In the genomic region with DNA sequence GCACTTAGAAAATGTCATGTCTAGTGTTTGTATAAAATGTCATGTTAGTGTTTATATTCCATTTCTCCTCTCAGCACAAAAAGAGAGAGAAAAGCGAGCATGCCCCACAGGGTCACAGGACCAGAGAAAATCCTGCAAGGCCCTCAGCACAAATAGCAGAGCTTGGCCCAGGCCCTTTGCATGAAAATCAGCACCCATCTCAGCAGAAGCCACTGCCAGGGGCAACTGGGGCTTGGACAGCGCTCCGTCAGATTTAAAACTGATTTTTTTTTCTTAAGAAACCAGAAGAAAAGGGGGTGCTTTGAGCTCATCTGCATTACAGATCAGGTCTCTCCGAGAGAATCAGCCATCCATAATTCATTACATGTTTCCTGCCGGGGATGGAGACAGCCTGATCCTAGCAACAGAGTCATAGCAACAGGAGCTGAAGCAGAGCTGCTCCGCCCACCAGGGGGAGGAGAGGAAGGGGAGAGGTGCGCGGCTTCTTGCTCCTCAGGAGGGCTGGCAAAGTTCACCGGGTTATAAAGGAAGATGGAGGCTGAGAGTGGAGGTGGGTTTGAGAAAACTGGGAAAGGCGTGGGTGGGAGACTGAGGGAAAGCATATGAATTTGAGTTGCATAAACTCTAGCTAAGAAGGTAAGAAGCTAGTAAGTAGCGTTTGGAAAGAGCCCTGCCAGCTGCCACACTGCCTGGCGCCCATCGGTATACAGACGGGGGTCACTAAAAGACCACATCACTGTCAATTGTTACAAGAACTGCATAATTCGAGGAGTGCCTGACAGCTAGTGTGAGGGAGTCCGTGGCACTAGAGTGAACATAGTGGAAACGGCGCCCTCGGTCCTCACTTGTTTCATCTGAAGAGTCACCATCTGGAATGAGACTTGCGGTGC, we compare ENCODE assay signal across 8 mouse cellular contexts.
DNase-seq lines count a peak whose midpoint lies in the region; ATAC-seq and TF ChIP-seq lines count a peak whose summit lies in the region.

No protein-coding gene starts in this region.

- no peaks in the 10 kb centered on the region for H3K27me3 ChIP-seq in embryonic facial prominence, embryonic 12.5 days
- no peaks in the 10 kb centered on the region for H3K27me3 ChIP-seq in intestine, embryonic 15.5 days (replicated peaks)
- no peaks in the 10 kb centered on the region for H3K27me3 ChIP-seq in limb, embryonic 15.5 days
- no peaks in the 10 kb centered on the region for H3K27me3 ChIP-seq in stomach, embryonic 14.5 days (ENCODE audit: control insufficient read depth, insufficient read depth, low read length)
- H3K27me3 ChIP-seq in kidney, adult 2 months (replicated peaks; ENCODE audit: control insufficient read depth, insufficient read depth, low read length) = no peaks in the 10 kb centered on the region

- no peak for TF ChIP-seq CTCF in kidney, adult 2 months (conservative IDR thresholded peaks at IDR 0.05; ENCODE audit: insufficient read depth, insufficient read length, low read depth, low read length)

- peaks cover 28% of the 10 kb centered on the region for H3K4me1 ChIP-seq in embryonic facial prominence, embryonic 12.5 days
- H3K4me1 ChIP-seq in intestine, embryonic 15.5 days (replicated peaks) = no peaks in the 10 kb centered on the region
- H3K4me1 ChIP-seq in limb, embryonic 15.5 days = peaks cover 16% of the 10 kb centered on the region; the same call in 1 of the 2 replicates
- H3K4me1 ChIP-seq in stomach, embryonic 14.5 days (ENCODE audit: control insufficient read depth, insufficient read depth, low read length) = peaks cover 4% of the 10 kb centered on the region; the same call in 1 of the 2 replicates
- no peaks in the 10 kb centered on the region for H3K4me1 ChIP-seq in kidney, adult 2 months (ENCODE audit: control insufficient read depth, insufficient read depth, low read length)

- WGBS in embryonic facial prominence, embryonic 12.5 days = 23% methylated on average over 20 of the region's 20 CpGs
- WGBS in intestine, embryonic 15.5 days = 28% methylated on average over 20 of the region's 20 CpGs
- WGBS in limb, embryonic 15.5 days = 28% methylated on average over 20 of the region's 20 CpGs
- 25% methylated on average over 20 of the region's 20 CpGs for WGBS in stomach, embryonic 14.5 days
- 29% methylated on average over 20 of the region's 20 CpGs for WGBS in kidney, adult 2 months

- H3K4me3 ChIP-seq in embryonic facial prominence, embryonic 12.5 days = no peak overlapping the region
- no peak overlapping the region for H3K4me3 ChIP-seq in intestine, embryonic 15.5 days (replicated peaks)
- no peak overlapping the region for H3K4me3 ChIP-seq in limb, embryonic 15.5 days
- no peak overlapping the region for H3K4me3 ChIP-seq in stomach, embryonic 14.5 days (ENCODE audit: low read depth, low read length)
- no peak overlapping the region for H3K4me3 ChIP-seq in kidney, adult 2 months (ENCODE audit: insufficient read depth, low read depth, low read length)

- no peak for DNase-seq in cerebellum, postnatal 36 days
- DNase-seq in ovary, postnatal 14 days (ENCODE audit: low spot score) = no peak
- no peak for DNase-seq in kidney, adult 2 months

- ATAC-seq in cerebellum, adult (ENCODE audit: insufficient number of reproducible peaks, low FRiP score, low TSS enrichment) = peak; percentile 69; the same call in 1 of the 2 replicates
- peak; percentile 66; the same call in 1 of the 2 replicates for ATAC-seq in embryonic facial prominence, embryonic 12.5 days (ENCODE audit: insufficient number of reproducible peaks, insufficient read depth, low FRiP score, low TSS enrichment)
- 0 out of 2 replicates have a peak, but pooled peaks have one; percentile 49 for ATAC-seq in intestine, embryonic 15.5 days
- ATAC-seq in limb, embryonic 15.5 days (ENCODE audit: insufficient number of reproducible peaks, low FRiP score, low TSS enrichment, low read depth) = no peak
- ATAC-seq in stomach, embryonic 14.5 days (ENCODE audit: insufficient number of reproducible peaks, insufficient read depth, low FRiP score, low read depth) = peak; percentile 59; the same call in 1 of the 2 replicates

- no peak for TF ChIP-seq POLR2A in kidney, adult 2 months (IDR thresholded peaks at IDR 0.05; ENCODE audit: low read depth, low read length)

- no peak overlapping the region for H3K9ac ChIP-seq in embryonic facial prominence, embryonic 12.5 days
- no peak overlapping the region for H3K9ac ChIP-seq in intestine, embryonic 15.5 days
- H3K9ac ChIP-seq in limb, embryonic 15.5 days = 0 out of 2 replicates have a peak overlapping the region, but pooled peaks have one; percentile 10
- no peak overlapping the region for H3K9ac ChIP-seq in stomach, embryonic 14.5 days (replicated peaks; ENCODE audit: low read depth, low read length)

- no peaks in the 10 kb centered on the region for H3K9me3 ChIP-seq in embryonic facial prominence, embryonic 12.5 days
- H3K9me3 ChIP-seq in intestine, embryonic 15.5 days = no peaks in the 10 kb centered on the region
- H3K9me3 ChIP-seq in limb, embryonic 15.5 days = no peaks in the 10 kb centered on the region
- no peaks in the 10 kb centered on the region for H3K9me3 ChIP-seq in stomach, embryonic 14.5 days (ENCODE audit: control insufficient read depth, low read depth, low read length)

- no peaks in the 10 kb centered on the region for H3K36me3 ChIP-seq in embryonic facial prominence, embryonic 12.5 days
- H3K36me3 ChIP-seq in intestine, embryonic 15.5 days = no peaks in the 10 kb centered on the region
- no peaks in the 10 kb centered on the region for H3K36me3 ChIP-seq in limb, embryonic 15.5 days
- H3K36me3 ChIP-seq in stomach, embryonic 14.5 days (ENCODE audit: control insufficient read depth, insufficient read depth, low read length) = no peaks in the 10 kb centered on the region
- H3K36me3 ChIP-seq in kidney, adult 2 months (ENCODE audit: control insufficient read depth, insufficient read depth, low read length) = no peaks in the 10 kb centered on the region

- peak overlapping the region; percentile 37 for H3K4me2 ChIP-seq in embryonic facial prominence, embryonic 12.5 days (replicated peaks)
- no peak overlapping the region; the same call in 1 of the 2 replicates for H3K4me2 ChIP-seq in intestine, embryonic 15.5 days (replicated peaks)
- no peak overlapping the region; the same call in 1 of the 2 replicates for H3K4me2 ChIP-seq in limb, embryonic 15.5 days
- 0 out of 2 replicates have a peak overlapping the region, but pooled peaks have one; percentile 1 for H3K4me2 ChIP-seq in stomach, embryonic 14.5 days (replicated peaks; ENCODE audit: low read depth, low read length)

- peak overlapping the region; percentile 43 for H3K27ac ChIP-seq in embryonic facial prominence, embryonic 12.5 days
- H3K27ac ChIP-seq in intestine, embryonic 15.5 days = no peak overlapping the region
- no peak overlapping the region for H3K27ac ChIP-seq in limb, embryonic 15.5 days
- H3K27ac ChIP-seq in stomach, embryonic 14.5 days (ENCODE audit: low read length) = no peak overlapping the region
- no peak overlapping the region for H3K27ac ChIP-seq in kidney, adult 2 months (ENCODE audit: insufficient read depth, low read depth, low read length)

Comparison
In these comparisons a context has a peak if more than half of its experiments do, and no peak if none do; other contexts are left out.
1. H3K4me2 ChIP-seq: peak in embryonic facial prominence, embryonic 12.5 days (single experiment) and stomach, embryonic 14.5 days (single experiment); none in intestine, embryonic 15.5 days (single experiment) and limb, embryonic 15.5 days (single experiment).